Mouse (Mus musculus): ENCODE results near the gene Rpl13a. TPM values are rescaled to one million over a fixed set of nuclear protein-coding genes. Genes with fewer than 3 reads are reported as not detected.

Gene Rpl13a
- total RNA-seq (2023): 1,000 to 10,000 TPM; 1,046 to 1,214 TPM

GRCm38 (mm10) chr7:45128624-45129246 is at the start of gene Rpl13a:
Gene Rpl13a (minus strand): TSS chr7:45128761.

GRCm38 (mm10) chr7:45163735-45164490 is 35.4 kb upstream of the Rpl13a start, which contains the start of gene Slc17a7:
Gene Slc17a7 (plus strand): TSS chr7:45163949.

GRCm38 (mm10) chr7:45154096-45154992 is 25.8 kb upstream of the Rpl13a start, which contains the start of the genes Pih1d1 and Aldh16a1:
Gene Pih1d1 (plus strand): TSS chr7:45154303.
Gene Aldh16a1 (minus strand): TSS chr7:45154584.

GRCm38 (mm10) chr7:45135993-45136567 is 7.5 kb upstream of the Rpl13a start, which contains the start of the genes Gm45713 and Flt3l:
Gene Gm45713 (minus strand): TSS chr7:45136231.
Gene Flt3l (minus strand): TSS chr7:45136432.

GRCm38 (mm10) chr7:45124224-45125143 is 4.1 kb downstream of the Rpl13a start, which contains the start of gene Rps11:
Gene Rps11 (minus strand): TSS chr7:45124439.

GRCm38 (mm10) chr7:45103652-45104180 is 24.8 kb downstream of the Rpl13a start, which contains the start of gene Fcgrt:
Gene Fcgrt (minus strand): TSS chr7:45103851.

GRCm38 (mm10) chr7:45092048-45092447 is 36.5 kb downstream of the Rpl13a start, which contains the start of gene Rcn3:
Gene Rcn3 (minus strand): TSS chr7:45092221.

Other genes with a start within 250 kb of the Rpl13a start
- gene Med25, start 236.0 kb downstream of the Rpl13a start, total RNA-seq (2023): 10 to 100 TPM; 36.7 to 44.1 TPM
- gene Fuz, start 232.7 kb downstream of the Rpl13a start, total RNA-seq (2023): 1 to 10 TPM; 5.7 to 7.4 TPM
- 10 to 100 TPM; 70.1 to 74.6 TPM for gene Ap2a1, start 199.3 kb downstream of the Rpl13a start, total RNA-seq (2023)
- gene Tsks, start 185.6 kb downstream of the Rpl13a start, total RNA-seq (2023): not detected
- under 1 TPM; 0.53 to 0.85 TPM for gene Cpt1c, start 153.9 kb downstream of the Rpl13a start, total RNA-seq (2023)
- gene Prmt1, start 142.2 kb downstream of the Rpl13a start, total RNA-seq (2023): 10 to 100 TPM; 74.9 to 80.6 TPM
- gene Irf3, start 131.1 kb downstream of the Rpl13a start, total RNA-seq (2023): 10 to 100 TPM; 63.0 to 71.9 TPM
- 10 to 100 TPM in 1 of 2 experiments, 1 to 10 TPM in 1; 8.8 to 18.8 TPM for gene Bcl2l12, start 130.0 kb downstream of the Rpl13a start, total RNA-seq (2023)
- 10 to 100 TPM; 61.1 to 62.1 TPM for gene Scaf1, start 112.4 kb downstream of the Rpl13a start, total RNA-seq (2023)
- 10 to 100 TPM; 14.9 to 17.0 TPM for gene Rras, start 110.8 kb downstream of the Rpl13a start, total RNA-seq (2023)
- gene Prr12, start 75.9 kb downstream of the Rpl13a start, total RNA-seq (2023): 10 to 100 TPM; 22.3 to 25.8 TPM
- gene Nosip, start 66.3 kb downstream of the Rpl13a start, total RNA-seq (2023): 10 to 100 TPM; 29.1 to 38.1 TPM
- gene Prrg2, start 66.1 kb downstream of the Rpl13a start, total RNA-seq (2023): 10 to 100 TPM; 17.4 to 19.6 TPM
- gene Rcn3, start 36.5 kb downstream of the Rpl13a start, total RNA-seq (2023): 1 to 10 TPM; 3.0 to 3.1 TPM
- gene Fcgrt, start 24.9 kb downstream of the Rpl13a start, total RNA-seq (2023): 10 to 100 TPM; 19.0 to 24.9 TPM
- gene Rps11, start 4.3 kb downstream of the Rpl13a start, total RNA-seq (2023): 1,000 to 10,000 TPM; 1,010 to 1,023 TPM
- not detected for gene Gm45713, start 7.5 kb upstream of the Rpl13a start, total RNA-seq (2023)
- 10 to 100 TPM; 22.2 to 29.2 TPM for gene Flt3l, start 7.7 kb upstream of the Rpl13a start, total RNA-seq (2023)
- gene Pih1d1, start 25.5 kb upstream of the Rpl13a start, total RNA-seq (2023): 10 to 100 TPM; 46.2 to 47.4 TPM
- gene Aldh16a1, start 25.8 kb upstream of the Rpl13a start, total RNA-seq (2023): 10 to 100 TPM; 82.4 to 96.0 TPM
- gene Slc17a7, start 35.2 kb upstream of the Rpl13a start, total RNA-seq (2023): not detected
- gene Gfy, start 50.8 kb upstream of the Rpl13a start, total RNA-seq (2023): not detected
- gene Pth2, start 52.2 kb upstream of the Rpl13a start, total RNA-seq (2023): not detected
- gene Ccdc155, start 76.1 kb upstream of the Rpl13a start, total RNA-seq (2023): not detected
- 1 to 10 TPM; 1.0 to 1.3 TPM for gene Dkkl1, start 83.4 kb upstream of the Rpl13a start, total RNA-seq (2023)
- not detected for gene Tead2, start 87.0 kb upstream of the Rpl13a start, total RNA-seq (2023)
- 100 to 1,000 TPM; 297 to 345 TPM for gene Cd37, start 110.4 kb upstream of the Rpl13a start, total RNA-seq (2023)
- under 1 TPM; 0.57 to 0.59 TPM for gene Slc6a16, start 112.3 kb upstream of the Rpl13a start, total RNA-seq (2023)
- under 1 TPM in 1 of 2 experiments, not detected in 1; 0.24 TPM for gene Slc6a21, start 148.8 kb upstream of the Rpl13a start, total RNA-seq (2023)
- 1 to 10 TPM; 2.3 to 4.8 TPM for gene Trpm4, start 205.0 kb upstream of the Rpl13a start, total RNA-seq (2023)
- gene Hrc, start 206.5 kb upstream of the Rpl13a start, total RNA-seq (2023): under 1 TPM in 1 of 2 experiments, not detected in 1; 0.68 TPM
- gene Ppfia3, start 238.3 kb upstream of the Rpl13a start, total RNA-seq (2023): under 1 TPM in 1 of 2 experiments, not detected in 1; 0.31 TPM
- under 1 TPM in 1 of 2 experiments, not detected in 1; 0.66 TPM for gene Lin7b, start 241.8 kb upstream of the Rpl13a start, total RNA-seq (2023)

Data from neutrophil, adult 83 days (primary cell).